Mouse (Mus musculus) kidney, adult 8-10 months (tissue): ENCODE data around the gene Lpcat4.
"Not testable (repeated sequence)": the region's sequence is repeated elsewhere in the genome, so short reads cannot be mapped to it uniquely, and the experiment has no call there.

ENCODE experiments used
- DNase-seq, 2 experiments: peaks; one replicate each; pipeline ENCODE4 v3.0.0; 2022

Lpcat4 gene

GRCm38 (mm10) chr2:112261748-112262653, 22.7 kb downstream of the Lpcat4 start, which contains the start of gene Nop10:
Gene Nop10 (plus strand): TSS chr2:112261926.
- DNase-seq = peak; percentile 80 to 86

- no peak for DNase-seq
These were observed 23.6 kb downstream of the Lpcat4 start for GRCm38 (mm10) chr2:112262779-112263295.

GRCm38 (mm10) chr2:112264364-112264763, 25.1 kb downstream of the Lpcat4 start:
- DNase-seq = no peak

- DNase-seq = peak; percentile 93 to 94
These were observed 26.4 kb downstream of the Lpcat4 start, which contains the start of gene Slc12a6 for GRCm38 (mm10) chr2:112265448-112266241. Gene Slc12a6 (plus strand): TSS chr2:112265825.

GRCm38 (mm10) chr2:112266242-112266592, 26.9 kb downstream of the Lpcat4 start, which contains the start of gene Gm21985:
Gene Gm21985 (plus strand): TSS chr2:112266314.
- peak in 1 of 2 experiments; percentile 53 for DNase-seq

GRCm38 (mm10) chr2:112266780-112267179, 27.5 kb downstream of the Lpcat4 start:
- DNase-seq = no peak

DNA sequence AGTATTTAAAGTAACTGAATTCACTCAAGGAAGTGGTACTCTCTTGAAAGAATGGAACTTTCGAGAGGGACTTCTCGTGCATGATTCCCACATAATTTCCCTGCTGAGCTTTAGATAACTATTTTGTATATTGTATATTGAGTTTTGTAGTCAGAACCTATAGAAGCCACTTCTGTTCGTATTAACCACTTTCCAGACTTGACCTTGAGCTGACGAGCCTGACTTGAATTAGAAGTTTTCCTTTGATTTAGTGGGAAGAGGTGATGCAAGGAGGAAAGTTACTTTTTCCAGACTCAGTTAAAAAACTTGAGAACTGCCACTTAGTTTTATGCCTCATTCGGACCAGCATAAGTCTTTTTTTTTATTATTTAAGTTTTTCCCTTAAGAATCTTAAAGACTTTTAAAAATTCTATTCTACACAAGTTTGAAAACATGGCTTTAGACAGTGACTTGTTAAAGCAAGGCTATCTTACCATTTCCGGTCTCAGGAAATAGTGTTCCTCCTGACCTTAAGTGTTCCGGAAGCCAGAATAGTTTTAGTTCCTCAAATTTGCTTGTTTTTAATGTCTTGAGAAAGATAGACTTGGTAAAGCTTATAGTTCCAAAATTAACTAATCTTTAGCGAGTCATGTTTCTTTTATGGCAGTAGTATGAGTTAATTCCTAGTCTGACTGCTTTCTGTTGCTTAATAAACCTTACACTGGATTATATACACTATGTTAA, 28.4 kb downstream of the Lpcat4 start:
- DNase-seq = no peak

DNA sequence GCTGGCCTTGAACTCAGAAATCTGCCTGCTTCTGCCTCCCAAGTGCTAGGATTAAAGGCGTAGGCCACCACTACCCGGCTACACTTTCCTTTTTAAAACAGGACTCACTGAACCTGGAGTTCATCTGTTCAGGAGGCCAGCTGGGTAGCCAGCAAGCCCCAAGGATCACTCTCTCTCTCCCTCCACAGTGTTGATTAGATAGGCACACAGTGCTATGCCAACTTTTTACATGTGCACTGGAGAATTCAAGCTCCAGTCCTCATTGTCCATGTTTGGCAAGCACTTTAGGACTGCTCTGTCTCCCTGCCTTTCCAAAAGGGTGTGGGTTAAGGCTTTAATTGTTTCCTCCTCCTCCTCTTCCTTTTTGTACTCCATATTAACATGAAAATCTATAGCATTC, 30.7 kb downstream of the Lpcat4 start:
- DNase-seq = no peak

DNA sequence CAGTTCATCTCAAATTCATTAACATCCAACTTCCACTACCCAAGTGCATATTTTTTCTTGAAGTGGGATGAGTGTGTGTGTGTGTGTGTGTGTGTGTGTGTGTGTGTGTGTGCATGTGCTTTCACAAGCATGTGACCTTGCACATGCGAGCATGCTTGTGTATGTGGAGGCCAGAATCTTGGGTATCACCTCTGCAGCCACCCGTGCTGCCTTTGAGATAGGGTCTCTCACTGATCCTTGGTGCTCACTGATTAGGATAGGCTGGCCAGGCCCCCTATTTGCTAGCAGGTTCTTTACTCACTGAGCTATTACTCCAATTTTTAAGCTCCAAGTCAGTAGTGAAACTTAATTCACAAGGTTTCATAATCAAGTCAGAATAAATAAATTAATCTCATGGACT, 33.6 kb downstream of the Lpcat4 start:
- DNase-seq = no peak

- DNase-seq = no peak
These were observed 34.2 kb downstream of the Lpcat4 start for GRCm38 (mm10) chr2:112273474-112273873.

- DNase-seq = no peak
These were observed 37.6 kb downstream of the Lpcat4 start for GRCm38 (mm10) chr2:112276870-112277269.

GRCm38 (mm10) chr2:112282846-112283245, 43.6 kb downstream of the Lpcat4 start:
- DNase-seq = peak in 1 of 2 experiments; percentile 33

DNA sequence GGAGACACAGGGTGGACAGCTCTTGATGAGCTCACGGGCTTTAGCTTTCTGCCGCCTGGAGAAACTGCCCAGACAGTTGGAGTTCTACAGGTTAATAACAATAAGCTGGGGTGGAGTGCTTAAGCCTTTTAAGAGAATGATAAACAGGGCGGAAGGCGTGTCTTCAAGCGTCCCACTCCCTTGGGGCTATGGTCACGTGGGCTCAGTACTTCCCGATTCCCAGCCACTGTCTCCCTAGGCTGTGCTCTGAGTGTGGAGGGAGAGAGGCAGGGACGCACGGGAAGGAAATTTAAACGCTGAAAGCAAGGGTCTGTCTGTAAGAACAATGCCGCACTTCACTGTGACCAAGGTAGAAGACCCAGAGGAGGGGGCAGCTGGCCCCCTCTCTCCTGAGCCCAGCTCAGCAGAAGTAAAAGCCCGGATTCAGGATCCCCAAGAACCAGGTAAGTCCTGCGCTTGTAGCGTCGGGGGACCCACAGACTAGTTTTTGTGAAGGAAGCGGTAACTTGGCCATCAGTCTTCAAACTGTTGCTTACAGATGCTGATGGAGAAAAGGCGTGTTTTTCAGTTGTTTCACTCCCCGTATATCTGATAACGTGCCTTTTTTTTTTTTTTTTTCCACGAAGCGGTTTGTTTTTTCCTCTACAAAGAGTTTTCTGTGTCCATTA, 45.2 kb downstream of the Lpcat4 start:
- DNase-seq = peak; percentile 81 to 82

- DNase-seq = no peak
These were observed 45.7 kb downstream of the Lpcat4 start for GRCm38 (mm10) chr2:112285031-112285390.

DNA sequence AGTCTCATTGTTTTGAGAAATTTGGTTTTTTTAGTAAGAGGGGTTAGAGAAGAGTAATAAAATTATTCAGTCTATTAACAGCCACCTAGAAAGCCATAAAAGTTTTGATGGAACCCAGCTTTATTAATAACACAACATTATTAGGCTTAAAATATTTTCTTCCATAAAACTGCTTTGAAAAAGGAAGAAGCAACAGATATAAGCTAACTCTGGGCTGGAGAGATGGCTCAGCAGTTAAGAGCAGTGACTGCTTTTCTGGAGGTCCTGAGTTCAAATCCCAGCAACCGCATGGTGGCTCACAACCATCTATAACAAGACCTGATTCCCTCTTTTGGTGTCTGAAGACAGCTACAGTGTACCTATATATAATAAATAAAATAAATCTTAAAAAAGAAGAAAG, 46.8 kb downstream of the Lpcat4 start:
- not testable (repeated sequence) for DNase-seq

GRCm38 (mm10) chr2:112287059-112287458, 47.8 kb downstream of the Lpcat4 start:
- DNase-seq = no peak

DNA sequence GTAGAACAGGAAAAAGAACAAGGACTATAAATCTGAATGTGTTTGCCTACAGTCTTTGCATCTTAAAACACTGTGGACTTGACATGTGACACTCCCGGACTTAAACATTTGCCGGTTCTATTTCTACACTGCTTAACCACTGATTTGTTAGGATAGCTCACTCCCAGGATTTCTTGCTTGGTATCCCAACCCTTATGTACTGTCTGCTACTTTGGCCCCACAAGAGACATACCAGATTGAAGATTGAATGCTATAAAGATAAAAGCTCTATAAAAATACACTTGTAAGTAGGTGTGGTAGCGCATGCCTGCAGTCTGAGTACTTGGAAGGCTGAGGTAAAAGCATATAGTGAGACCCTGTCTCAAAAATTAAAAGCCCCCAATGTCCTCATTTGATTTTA, 50.2 kb downstream of the Lpcat4 start:
- DNase-seq = no peak

DNA sequence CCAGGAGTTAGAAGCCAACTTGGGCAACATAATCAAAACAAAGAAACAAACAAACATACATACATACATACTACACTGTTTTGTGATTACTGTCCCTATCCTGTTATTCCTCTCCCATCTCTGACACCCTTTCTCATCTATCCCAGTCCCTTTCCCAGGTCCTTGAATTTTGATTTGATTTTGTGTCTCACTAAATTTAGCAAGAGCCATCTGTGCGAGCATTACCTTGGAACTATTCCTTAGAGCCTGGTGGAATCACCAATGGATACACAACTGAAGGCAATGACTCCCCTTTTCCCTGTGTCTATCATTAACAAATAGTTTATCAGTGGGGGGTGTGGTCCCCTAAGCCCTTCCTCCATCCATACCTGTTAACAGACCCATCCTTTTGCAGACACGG, 53.6 kb downstream of the Lpcat4 start:
- DNase-seq = no peak

DNA sequence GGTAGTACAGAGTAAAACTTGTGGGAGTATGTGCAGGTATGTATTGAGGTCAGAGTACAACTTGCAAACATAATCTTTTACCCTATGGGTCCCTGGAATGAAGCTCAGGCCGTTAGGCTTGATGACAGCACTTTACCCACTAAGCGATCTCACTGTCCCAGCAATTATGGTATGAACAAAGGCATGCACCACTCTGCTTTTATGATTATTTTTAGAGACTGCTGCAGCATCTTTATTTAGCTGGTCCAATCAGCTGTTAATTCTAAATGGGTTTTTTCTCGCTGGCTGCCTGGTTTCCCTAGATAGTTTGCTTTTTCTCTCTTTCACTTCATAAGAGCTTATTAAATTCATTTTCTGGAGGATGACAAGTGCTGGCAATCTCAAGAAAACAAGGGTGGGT, 56.9 kb downstream of the Lpcat4 start:
- no peak for DNase-seq
